Mouse (Mus musculus) neutrophil, adult 65 days (primary cell): ENCODE results near the gene Itm2b. TPM values are rescaled to one million over a fixed set of nuclear protein-coding genes. Genes with fewer than 3 reads are reported as not detected.

ENCODE experiments used
- total RNA-seq: library from RNA; stranded (reverse); gene quantifications from 2 replicates; pipeline ENCODE4 v1.2.4, GENCODE M21; 2023

Itm2b gene
- 974 and 1,091 TPM in 2 replicates for total RNA-seq

DNA sequence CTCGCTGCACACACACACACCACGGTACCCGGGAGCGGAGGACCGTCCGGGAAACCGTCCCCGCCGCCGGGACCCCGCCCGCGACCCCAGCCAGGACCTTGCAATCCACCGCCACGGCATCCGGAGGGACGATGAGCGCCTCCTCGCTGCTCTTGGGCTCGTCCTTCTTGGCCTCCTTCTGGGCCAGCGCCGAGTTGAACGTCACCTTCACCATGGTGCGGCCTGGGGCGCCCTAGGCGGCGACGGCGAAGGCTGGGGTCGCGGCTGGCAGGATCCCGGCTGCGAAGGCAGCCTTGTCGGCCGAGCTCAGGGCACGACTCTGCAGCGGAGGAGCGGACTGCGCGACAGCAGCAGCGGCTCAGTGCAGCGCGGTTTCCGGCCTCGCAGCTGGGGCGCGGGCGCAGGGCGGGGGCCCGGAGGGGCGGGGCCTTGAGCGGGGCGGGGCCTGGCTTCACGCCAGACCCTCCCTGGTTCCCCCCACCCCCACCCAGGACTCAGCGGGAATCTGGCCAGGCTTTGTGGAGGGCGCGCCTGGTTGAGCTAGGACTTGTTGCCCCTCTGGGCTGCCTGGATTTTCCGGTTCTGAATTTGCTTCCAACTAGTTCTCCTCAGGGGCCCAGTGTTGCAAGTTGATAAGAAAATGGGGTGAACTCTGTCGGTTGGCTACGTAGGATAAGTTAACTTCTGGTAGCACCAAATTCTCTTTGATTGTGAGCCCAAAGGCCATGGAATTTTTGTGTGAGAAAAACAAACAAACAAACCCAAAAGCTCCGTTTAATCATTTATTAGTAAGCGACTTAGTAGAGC, at the start of gene Itm2b:
Gene Itm2b, minus strand, starts transcription at position 377 of the 807 bp plus-strand sequence.

DNA sequence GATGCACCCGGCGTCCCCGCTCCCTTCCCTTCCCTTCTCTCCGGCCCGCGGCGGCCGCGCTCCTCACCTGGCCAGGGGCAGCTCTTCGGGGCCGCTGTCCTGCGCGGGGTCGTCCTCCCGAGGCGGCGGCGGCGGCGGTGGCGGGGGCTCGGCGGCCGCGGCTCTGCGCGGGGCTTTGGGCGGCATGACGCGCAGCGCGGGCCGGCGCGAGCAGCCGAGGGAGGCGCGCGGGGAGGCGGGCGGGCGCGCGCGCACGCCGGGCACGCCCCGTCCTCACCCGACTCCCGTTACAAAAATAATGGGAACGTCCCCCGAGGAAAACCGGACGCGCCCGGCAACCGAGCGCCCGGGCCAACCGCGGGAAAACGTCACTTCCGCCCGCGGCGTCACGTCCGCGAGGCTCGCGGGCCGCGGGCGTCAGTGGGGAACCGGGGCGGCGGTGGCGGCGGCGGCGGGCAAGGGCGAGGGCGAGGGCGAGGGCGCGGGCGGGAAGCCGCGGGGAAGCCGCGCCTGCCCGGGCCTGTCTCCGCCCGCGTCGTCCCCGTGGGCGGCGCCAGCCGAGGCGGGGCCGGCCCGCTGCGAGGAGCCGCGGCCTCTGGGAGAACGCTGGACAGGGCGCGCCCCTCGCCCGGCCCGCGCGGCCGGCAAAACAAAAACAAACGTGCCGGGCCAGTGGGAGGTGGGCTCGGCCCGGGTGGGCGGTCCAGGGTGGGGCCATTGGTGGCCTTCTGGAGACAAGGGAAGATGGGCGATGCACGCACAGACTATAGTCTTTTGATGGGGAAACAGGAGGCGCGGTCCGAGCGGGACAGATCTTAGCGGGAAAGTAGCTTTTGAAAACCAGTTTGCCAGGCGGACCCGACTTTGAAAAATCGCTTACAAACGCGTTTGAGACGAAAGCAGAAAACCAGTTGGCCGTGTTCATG, 59.4 kb downstream of the Itm2b start, which contains the start of gene Rb1:
Gene Rb1, minus strand, starts transcription at position 367 of the 926 bp plus-strand sequence.

Other genes with a start within 250 kb of the Itm2b start
- gene Lpar6, start 147.4 kb downstream of the Itm2b start, total RNA-seq, result 13.5 and 17.3 TPM in 2 replicates
- 47.6 and 50.3 TPM in 2 replicates for gene Rb1, start 59.5 kb downstream of the Itm2b start, total RNA-seq
- 30.8 and 37.7 TPM in 2 replicates for gene Med4, start 124.7 kb upstream of the Itm2b start, total RNA-seq
- gene Sucla2, start 140.0 kb upstream of the Itm2b start, total RNA-seq, result 30.5 and 31.2 TPM in 2 replicates
- gene Nudt15, start 163.0 kb upstream of the Itm2b start, total RNA-seq, result 2.2 and 3.1 TPM in 2 replicates